Mouse (Mus musculus): ENCODE data around the gene Gm3776.

DNA sequence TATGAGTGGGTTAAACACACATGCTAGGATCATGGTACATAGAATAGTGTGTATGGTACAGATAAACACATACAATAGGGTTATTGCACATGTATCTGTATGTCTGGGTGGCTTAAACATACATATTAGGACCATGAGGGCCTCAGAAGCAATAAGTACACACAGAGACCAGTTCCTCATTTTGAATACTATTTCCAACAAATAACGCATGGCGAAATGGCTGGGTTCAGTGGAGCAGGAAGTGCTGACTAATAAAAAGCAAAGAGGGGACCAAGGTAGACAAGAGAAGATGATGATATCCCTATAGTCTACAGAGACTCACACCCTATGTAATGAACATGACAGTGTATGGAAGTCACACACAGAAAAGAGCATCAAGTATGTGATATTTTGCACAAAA is 28.8 kb upstream of the Gm3776 start:
- TF ChIP-seq EP300 (IDR thresholded peaks at IDR 0.05), result no peak
- no peak for TF ChIP-seq CTCF (IDR thresholded peaks at IDR 0.05)

Data from lung, postnatal 0 days (tissue).